Mouse (Mus musculus) CH12.LX (cell line): ENCODE results near the gene Mapk8ip1. TPM values are rescaled to one million over a fixed set of nuclear protein-coding genes. Genes with fewer than 3 reads are reported as not detected.

Experiments
- DNase-seq: peaks from one replicate; pipeline ENCODE4 v3.0.0-alpha.2; 2013; ENCODE audit errors: extremely low read depth
- H3K27ac ChIP-seq: 2 replicates; pipeline ENCODE4 v1.5.1; 2012; ENCODE audit warnings: low read depth, mild to moderate bottlenecking, control low read depth, moderate library complexity; ENCODE audit not compliant: insufficient read depth
- H3K27me3 ChIP-seq: replicated peaks from 2 replicates; pipeline ENCODE3; 2012; ENCODE audit warnings: inconsistent platforms
- H3K36me3 ChIP-seq, 2 experiments: replicated peaks in 1 of 2; 2 replicates each; pipeline versions ENCODE3 to v1.6.1; 2012; ENCODE audit warnings: inconsistent platforms in 1 of 2, low read length in 1 of 2, mild to moderate bottlenecking in 1 of 2, mixed read lengths in 1 of 2, moderate library complexity in 1 of 2; ENCODE audit not compliant: control insufficient read depth in 1 of 2, insufficient read depth in 1 of 2
- H3K4me1 ChIP-seq, 2 experiments: 2 replicates each; pipeline ENCODE4 v1.6.1; 2012; ENCODE audit warnings: inconsistent platforms in 1 of 2, moderate library complexity in 1 of 2; ENCODE audit not compliant: insufficient read depth in 2 of 2, control insufficient read depth in 1 of 2
- H3K4me2 ChIP-seq: 2 replicates; pipeline ENCODE4 v1.6.1; 2012; ENCODE audit warnings: low read depth, mild to moderate bottlenecking, control low read depth; ENCODE audit not compliant: poor library complexity, insufficient read depth, severe bottlenecking
- H3K4me3 ChIP-seq, 3 experiments: fragments of 150-350 bp in 1 of 3; sonication (generic) in 1 of 3; replicated peaks in 1 of 3; 2 replicates each; pipeline versions ENCODE3 to v1.5.1; 2011 to 2012; ENCODE audit warnings: low read depth in 2 of 3, low read length in 2 of 3, mild to moderate bottlenecking in 2 of 3, moderate library complexity in 2 of 3, control low read depth in 1 of 3, improper control_type of control experiment in 1 of 3, inconsistent platforms in 1 of 3, mixed read lengths in 1 of 3; ENCODE audit not compliant: poor library complexity in 1 of 3
- H3K79me2 ChIP-seq: replicated peaks from 2 replicates; pipeline ENCODE4 v1.6.1; 2012; ENCODE audit warnings: mild to moderate bottlenecking, moderate library complexity; ENCODE audit not compliant: control insufficient read depth, poor library complexity, insufficient read depth, severe bottlenecking; ENCODE audit errors: extremely low read depth
- H3K9ac ChIP-seq: 2 replicates; pipeline ENCODE4 v1.6.1; 2012; ENCODE audit warnings: low read depth, mild to moderate bottlenecking, control low read depth, moderate library complexity; ENCODE audit not compliant: insufficient read depth
- H3K9me3 ChIP-seq: replicated peaks from 2 replicates; pipeline ENCODE3; 2012; ENCODE audit warnings: low read length, inconsistent platforms, mixed read lengths
- BHLHE40 ChIP-seq: IDR thresholded peaks from 2 replicates; pipeline ENCODE4 v1.6.1; 2011; ENCODE audit warnings: mild to moderate bottlenecking, low read depth, low read length, improper control_type of control experiment
- CHD2 ChIP-seq: IDR thresholded peaks from 2 replicates; pipeline ENCODE4 v1.6.1; 2011; ENCODE audit warnings: low read length, improper control_type of control experiment
- CTCF ChIP-seq, 2 experiments: IDR thresholded peaks in 1 of 2; conservative IDR thresholded peaks in 1 of 2; 2 replicates each; pipeline ENCODE4 v1.5.1; 2011 to 2012; ENCODE audit warnings: low read depth in 2 of 2, low read length in 2 of 2, improper control_type of control experiment in 1 of 2, inconsistent platforms in 1 of 2, mild to moderate bottlenecking in 1 of 2, moderate library complexity in 1 of 2
- ELF1 ChIP-seq: IDR thresholded peaks from 2 replicates; pipeline ENCODE4 v1.6.1; 2014; ENCODE audit warnings: low read depth, mild to moderate bottlenecking, inconsistent platforms, low read length, improper control_type of control experiment
- EP300 ChIP-seq: IDR thresholded peaks from 2 replicates; pipeline ENCODE4 v1.6.1; 2011; ENCODE audit warnings: low read length, improper control_type of control experiment
- ETS1 ChIP-seq: conservative IDR thresholded peaks from 2 replicates; pipeline ENCODE4 v1.6.1; 2012; ENCODE audit warnings: low read depth, mild to moderate bottlenecking, inconsistent platforms, low read length, improper control_type of control experiment, moderate library complexity
- GABPA ChIP-seq: IDR thresholded peaks from 2 replicates; pipeline ENCODE4 v1.6.1; 2012; ENCODE audit warnings: low read depth, low read length, improper control_type of control experiment, inconsistent platforms; ENCODE audit not compliant: insufficient replicate concordance
- IRF4 ChIP-seq: IDR thresholded peaks from 2 replicates; pipeline ENCODE4 v1.6.1; 2014; ENCODE audit warnings: low read depth, mild to moderate bottlenecking, inconsistent platforms, low read length, improper control_type of control experiment
- JUN ChIP-seq: IDR thresholded peaks from 2 replicates; pipeline ENCODE4 v1.6.1; 2011; ENCODE audit warnings: low read depth, mild to moderate bottlenecking, low read length, improper control_type of control experiment, moderate library complexity; ENCODE audit not compliant: insufficient read depth
- JUND ChIP-seq: conservative IDR thresholded peaks from 2 replicates; pipeline ENCODE4 v1.6.1; 2011; ENCODE audit warnings: low read depth, low read length, improper control_type of control experiment
- MAFK ChIP-seq: IDR thresholded peaks from 2 replicates; pipeline ENCODE4 v1.6.1; 2011; ENCODE audit warnings: low read length, improper control_type of control experiment; ENCODE audit not compliant: insufficient replicate concordance
- MAZ ChIP-seq: IDR thresholded peaks from 2 replicates; pipeline ENCODE4 v1.6.1; 2012; ENCODE audit warnings: low read depth, mild to moderate bottlenecking, inconsistent platforms, low read length, improper control_type of control experiment, moderate library complexity
- MEF2A ChIP-seq: IDR thresholded peaks from 2 replicates; pipeline ENCODE4 v1.6.1; 2014; ENCODE audit warnings: low read depth, mild to moderate bottlenecking, inconsistent platforms, low read length, improper control_type of control experiment, borderline replicate concordance
- MYC ChIP-seq: IDR thresholded peaks from 2 replicates; pipeline ENCODE4 v1.6.1; 2011; ENCODE audit warnings: low read depth, mild to moderate bottlenecking, improper control_type of control experiment, low read length
- NELFE ChIP-seq: IDR thresholded peaks from 2 replicates; pipeline ENCODE4 v1.6.1; 2011; ENCODE audit warnings: low read depth, low read length, improper control_type of control experiment
- PAX5 ChIP-seq: IDR thresholded peaks from 2 replicates; pipeline ENCODE4 v1.6.1; 2012; ENCODE audit warnings: low read length, inconsistent platforms, mixed read lengths
- POLR2AphosphoS2 ChIP-seq: IDR thresholded peaks from 2 replicates; pipeline ENCODE4 v1.6.1; 2011; ENCODE audit warnings: low read depth, low read length, improper control_type of control experiment
- RCOR1 ChIP-seq: conservative IDR thresholded peaks from 2 replicates; pipeline ENCODE4 v1.6.1; 2012; ENCODE audit warnings: low read depth, mild to moderate bottlenecking, inconsistent platforms, low read length, improper control_type of control experiment
- SIN3A ChIP-seq: IDR thresholded peaks from 2 replicates; pipeline ENCODE4 v1.6.1; 2012; ENCODE audit warnings: low read length, improper control_type of control experiment, inconsistent platforms
- SMC3 ChIP-seq: IDR thresholded peaks from 2 replicates; pipeline ENCODE4 v1.6.1; 2011; ENCODE audit warnings: low read depth, low read length, improper control_type of control experiment
- TBP ChIP-seq: conservative IDR thresholded peaks from 2 replicates; pipeline ENCODE4 v1.6.1; 2011; ENCODE audit warnings: low read depth, low read length, improper control_type of control experiment
- TCF12 ChIP-seq: IDR thresholded peaks from 2 replicates; pipeline ENCODE4 v1.6.1; 2014; ENCODE audit warnings: low read depth, mild to moderate bottlenecking, inconsistent platforms, low read length, improper control_type of control experiment
- UBTF ChIP-seq: IDR thresholded peaks from 2 replicates; pipeline ENCODE4 v1.6.1; 2012; ENCODE audit warnings: low read depth, mild to moderate bottlenecking, inconsistent platforms, low read length, improper control_type of control experiment, moderate library complexity
- USF1 ChIP-seq: IDR thresholded peaks from 2 replicates; pipeline ENCODE4 v1.6.1; 2014; ENCODE audit warnings: low read depth, mild to moderate bottlenecking, inconsistent platforms, low read length, improper control_type of control experiment
- USF2 ChIP-seq: conservative IDR thresholded peaks from 2 replicates; pipeline ENCODE4 v1.6.1; 2011; ENCODE audit warnings: low read depth, low read length, improper control_type of control experiment
- ZC3H11A ChIP-seq: IDR thresholded peaks from 2 replicates; pipeline ENCODE4 v1.6.1; 2012; ENCODE audit warnings: low read depth, mild to moderate bottlenecking, inconsistent platforms, low read length, improper control_type of control experiment
- ZKSCAN1 ChIP-seq: IDR thresholded peaks from 2 replicates; pipeline ENCODE4 v1.6.1; 2012; ENCODE audit warnings: low read depth, inconsistent platforms, low read length, improper control_type of control experiment, borderline replicate concordance
- ZMIZ1 ChIP-seq: IDR thresholded peaks from 2 replicates; pipeline ENCODE4 v1.6.1; 2012; ENCODE audit warnings: low read depth, mild to moderate bottlenecking, inconsistent platforms, low read length, improper control_type of control experiment
- dilution Hi-C: fragments of 300-500 bp; cut with MboI; formaldehyde crosslinking; loops from 2 replicates; pipeline ENCODE4 v1.14.3; 2020; ENCODE audit warnings: low sequenced_read_pairs; ENCODE audit not compliant: extremely low pct_unique_long_range_greater_than_20kb, extremely low pct_ligation_motif_present
- in situ Hi-C: fragments of 300-500 bp; cut with MboI; formaldehyde crosslinking; loops from 3 replicates; pipeline ENCODE4 v1.14.3; 2019; ENCODE audit warnings: low sequenced_read_pairs, low pct_ligation_motif_present, low pct_unique_long_range_greater_than_20kb, mixed read lengths
- polyA plus RNA-seq: library from polyadenylated mRNA; unstranded; fragments of >175 nt; gene quantifications from 2 replicates; pipeline ENCODE4 v1.2.1, GENCODE M21; 2012; ENCODE audit warnings: low read depth; ENCODE audit not compliant: insufficient read length
- total RNA-seq, 2 experiments: library from RNA; depleted of rRNA; stranded (reverse); fragments of 300-350 nt in 1 of 2; fragments of >200 nt in 1 of 2; gene quantifications; 2 replicates each; pipeline ENCODE4 v1.2.3; 2012 to 2014

The Mapk8ip1 gene
- total and polyA plus RNA-seq, 3 experiments, result 5.4 to 13.0 (median 5.5) TPM

- DNase-seq, result no peak
- Histone ChIP-seq H3K27me3 (no peaks in the 10 kb centered on the region), H3K9me3 (no peaks in the 10 kb centered on the region), H3K4me1 (peaks cover 4 to 30% of the 10 kb centered on the region in 2 experiments), H3K9ac (no peak overlapping the region), H3K36me3 (peaks cover 52 to 99% of the 10 kb centered on the region in 2 experiments), H3K27ac (no peak overlapping the region), H3K4me2 (no peak overlapping the region), H3K4me3 (no peak overlapping the region), H3K79me2 (no peaks in the 10 kb centered on the region)
- TF ChIP-seq IRF4 (no peak), ZC3H11A (no peak), CHD2 (no peak), GABPA (no peak), ELF1 (no peak), EP300 (no peak), NELFE (no peak), MAFK (no peak), USF2 (no peak), SMC3 (no peak), USF1 (no peak), MAZ (no peak)
- in situ Hi-C loops, result no loop called here
- dilution Hi-C loops, result no loop called here
Measured at GRCm38 (mm10) chr2:92385113-92386051, 15.7 kb downstream of the Mapk8ip1 start.

- H3K9me3 ChIP-seq, result no peaks in the 10 kb centered on the region
- peaks cover 11 to 39% of the 10 kb centered on the region in 2 experiments for H3K4me1 ChIP-seq
- TF ChIP-seq PAX5 (no peak), SMC3 (no peak), ZMIZ1 (no peak), RCOR1 (no peak), POLR2AphosphoS2 (no peak), ZKSCAN1 (no peak), ZC3H11A (no peak), GABPA (no peak), BHLHE40 (no peak), JUN (no peak), TCF12 (no peak), SIN3A (no peak), MEF2A (no peak), JUND (no peak), CTCF (conservative IDR thresholded peaks at IDR 0.05 in 1 of 2, IDR thresholded peaks at IDR 0.05 in 1 of 2; ENCODE audit: low read depth in 2 of 2, low read length in 2 of 2) (no peak), UBTF (no peak), MYC (no peak), MAFK (no peak), ETS1 (no peak), TBP (no peak)
- DNase-seq, result no peak
- H3K4me2 ChIP-seq, result no peak overlapping the region
- in situ Hi-C loops, result no loop called here
- no peaks in the 10 kb centered on the region for H3K27me3 ChIP-seq
- dilution Hi-C loops, result no loop called here
- H3K27ac ChIP-seq, result no peak overlapping the region
- H3K36me3 ChIP-seq, result peaks cover 57 to 95% of the 10 kb centered on the region in 2 experiments
- no peaks in the 10 kb centered on the region for H3K79me2 ChIP-seq
- no peak overlapping the region for H3K9ac ChIP-seq
- H3K4me3 ChIP-seq, result no peak overlapping the region
Measured at GRCm38 (mm10) chr2:92384101-92384500, 17.0 kb downstream of the Mapk8ip1 start.
